Mouse (Mus musculus) kidney, embryonic 15.5 days (tissue): ENCODE measurements around the gene Gli2. TPM values are rescaled to one million over a fixed set of nuclear protein-coding genes. Genes with fewer than 3 reads are reported as not detected.

Experiments used
- ATAC-seq: fragments of 200-750 bp; cut with Nextera tagmentation; replicated peaks from 2 replicates; pipeline ENCODE4 v1.8.0; 2017; ENCODE audit warnings: moderate TSS enrichment; ENCODE audit not compliant: low FRiP score
- H3K27ac ChIP-seq: fragments of 300-500 bp; sonication (generic); 2 replicates; pipeline ENCODE4 v1.5.1; 2015; ENCODE audit warnings: mild to moderate bottlenecking, inconsistent platforms
- H3K27me3 ChIP-seq: fragments of 300-500 bp; sonication (generic); 2 replicates; pipeline ENCODE4 v1.6.1; 2015; ENCODE audit warnings: inconsistent platforms
- H3K36me3 ChIP-seq: fragments of 300-500 bp; sonication (generic); 2 replicates; pipeline ENCODE4 v1.6.1; 2015; ENCODE audit warnings: inconsistent platforms
- H3K4me1 ChIP-seq: fragments of 300-500 bp; sonication (generic); 2 replicates; pipeline ENCODE4 v1.6.1; 2015; ENCODE audit warnings: inconsistent platforms
- H3K4me2 ChIP-seq: fragments of 300-500 bp; sonication (generic); 2 replicates; pipeline ENCODE4 v1.6.1; 2015; ENCODE audit warnings: moderate library complexity, mild to moderate bottlenecking, inconsistent platforms
- H3K4me3 ChIP-seq: fragments of 300-500 bp; sonication (generic); replicated peaks from 2 replicates; pipeline ENCODE4 v1.5.1; 2015; ENCODE audit warnings: mild to moderate bottlenecking, inconsistent platforms
- H3K9ac ChIP-seq: fragments of 300-500 bp; sonication (generic); 2 replicates; pipeline ENCODE4 v1.6.1; 2015; ENCODE audit warnings: mild to moderate bottlenecking, inconsistent platforms
- H3K9me3 ChIP-seq: fragments of 300-500 bp; sonication (generic); replicated peaks from 2 replicates; pipeline ENCODE4 v1.6.1; 2016; ENCODE audit warnings: inconsistent platforms
- WGBS: fragments of 180-500 bp; shearing (Covaris S2); methylation state at CpG from one replicate; pipeline ENCODE4 v1.1.7; 2015; ENCODE audit warnings: mixed read lengths; 5-methylcytosine and 5-hydroxymethylcytosine counted together
- polyA plus RNA-seq: library from polyadenylated mRNA; unstranded; fragments of >200 nt; fragmentation: Nextera tagmentation; extraction: Ambion mirVana; gene quantifications from 2 replicates; pipeline ENCODE4 v1.2.1, GENCODE M21; 2015

Gene Gli2
- polyA plus RNA-seq, 1 experiment from 2014 or later, result 6.5 TPM

- H3K36me3 ChIP-seq, result no peaks in the 10 kb centered on the region
- H3K4me3 ChIP-seq, result no peak overlapping the region
- H3K27ac ChIP-seq, result no peak overlapping the region
- 47% methylated on average over 10 of the region's 10 CpGs for WGBS
- H3K9me3 ChIP-seq, result no peaks in the 10 kb centered on the region
- H3K4me1 ChIP-seq, result peaks cover 65% of the 10 kb centered on the region
- peaks cover 39% of the 10 kb centered on the region for H3K27me3 ChIP-seq
- peak overlapping the region; percentile 90; the same call in 1 of the 2 replicates for H3K4me2 ChIP-seq
- no peak for ATAC-seq
- no peak overlapping the region for H3K9ac ChIP-seq
These were observed 3.4 kb downstream of the Gli2 start for GRCm38 (mm10) chr1:119049812-119050615.

- H3K9me3 ChIP-seq, result no peaks in the 10 kb centered on the region
- ATAC-seq, result no peak
- no peaks in the 10 kb centered on the region for H3K36me3 ChIP-seq
- H3K27ac ChIP-seq, result no peak overlapping the region
- peak overlapping the region; percentile 81 for H3K4me2 ChIP-seq
- peak overlapping the region; percentile 55; the same call in 1 of the 2 replicates for H3K4me3 ChIP-seq
- 23% methylated on average over 11 of the region's 11 CpGs for WGBS
- no peak overlapping the region for H3K9ac ChIP-seq
- H3K4me1 ChIP-seq, result peaks cover 57% of the 10 kb centered on the region
- peaks cover 33% of the 10 kb centered on the region for H3K27me3 ChIP-seq
These were observed 4.4 kb downstream of the Gli2 start for GRCm38 (mm10) chr1:119048988-119049387.

GRCm38 (mm10) chr1:119048547-119048946, 4.9 kb downstream of the Gli2 start:
- H3K4me1 ChIP-seq, result peaks cover 54% of the 10 kb centered on the region
- peaks cover 33% of the 10 kb centered on the region for H3K27me3 ChIP-seq
- peak overlapping the region; percentile 55 for H3K4me3 ChIP-seq
- 11% methylated on average over 6 of the region's 6 CpGs for WGBS
- 0 out of 2 replicates have a peak overlapping the region, but pooled peaks have one; percentile 13 for H3K27ac ChIP-seq
- H3K4me2 ChIP-seq, result peak overlapping the region; percentile 81
- no peak for ATAC-seq
- no peak overlapping the region for H3K9ac ChIP-seq
- no peaks in the 10 kb centered on the region for H3K36me3 ChIP-seq
- no peaks in the 10 kb centered on the region for H3K9me3 ChIP-seq

GRCm38 (mm10) chr1:119047462-119048371, 5.7 kb downstream of the Gli2 start:
- Histone ChIP-seq H3K9me3 (no peaks in the 10 kb centered on the region), H3K9ac (peak overlapping the region; percentile 69), H3K4me3 (peak overlapping the region; percentile 55), H3K36me3 (no peaks in the 10 kb centered on the region), H3K4me2 (peak overlapping the region; percentile 81), H3K4me1 (peaks cover 47% of the 10 kb centered on the region), H3K27me3 (peaks cover 33% of the 10 kb centered on the region), H3K27ac (peak overlapping the region; percentile 91)
- 5% methylated on average over 51 of the region's 61 CpGs for WGBS
- peak; percentile 68 for ATAC-seq

GRCm38 (mm10) chr1:119038436-119038835, 15.0 kb downstream of the Gli2 start:
- peaks cover 28% of the 10 kb centered on the region for H3K4me1 ChIP-seq
- H3K27ac ChIP-seq, result no peak overlapping the region
- no peak overlapping the region for H3K9ac ChIP-seq
- no peaks in the 10 kb centered on the region for H3K27me3 ChIP-seq
- no peak for ATAC-seq
- H3K4me3 ChIP-seq, result no peak overlapping the region
- H3K36me3 ChIP-seq, result no peaks in the 10 kb centered on the region
- 79% methylated on average over 1 of the region's 1 CpGs for whole genome bisulfite sequencing
- H3K9me3 ChIP-seq, result no peaks in the 10 kb centered on the region
- H3K4me2 ChIP-seq, result no peak overlapping the region

- no peak overlapping the region for H3K27ac ChIP-seq
- H3K4me3 ChIP-seq, result no peak overlapping the region
- no peak overlapping the region for H3K4me2 ChIP-seq
- H3K9me3 ChIP-seq, result no peaks in the 10 kb centered on the region
- no peaks in the 10 kb centered on the region for H3K27me3 ChIP-seq
- no peak for ATAC-seq
- peaks cover 43% of the 10 kb centered on the region for H3K4me1 ChIP-seq
- 75% methylated on average over 8 of the region's 8 CpGs for WGBS
- no peaks in the 10 kb centered on the region for H3K36me3 ChIP-seq
- H3K9ac ChIP-seq, result no peak overlapping the region
These were observed 17.5 kb downstream of the Gli2 start for GRCm38 (mm10) chr1:119035931-119036330.

- no peak overlapping the region for H3K4me2 ChIP-seq
These were observed 18.1 kb downstream of the Gli2 start for GRCm38 (mm10) chr1:119035301-119035700.

GRCm38 (mm10) chr1:119034163-119034705, 19.2 kb downstream of the Gli2 start:
- no peak for ATAC-seq
- Histone ChIP-seq H3K36me3 (no peaks in the 10 kb centered on the region), H3K4me1 (peaks cover 43% of the 10 kb centered on the region), H3K27ac (peak overlapping the region; percentile 94), H3K4me2 (peak overlapping the region; percentile 25; the same call in 1 of the 2 replicates), H3K27me3 (no peaks in the 10 kb centered on the region), H3K9me3 (no peaks in the 10 kb centered on the region), H3K9ac (peak overlapping the region; percentile 35; the same call in 1 of the 2 replicates), H3K4me3 (no peak overlapping the region)
- WGBS, result 33% methylated on average over 13 of the region's 13 CpGs

More at GRCm38 (mm10) chr1:119035301-119035700, 18.1 kb downstream of the Gli2 start:
- Histone ChIP-seq H3K4me3 (no peak overlapping the region), H3K27me3 (no peaks in the 10 kb centered on the region), H3K27ac (no peak overlapping the region; the same call in 1 of the 2 replicates), H3K9me3 (no peaks in the 10 kb centered on the region), H3K36me3 (no peaks in the 10 kb centered on the region), H3K4me1 (peaks cover 43% of the 10 kb centered on the region), H3K9ac (no peak overlapping the region)
- ATAC-seq, result no peak
- 41% methylated on average over 9 of the region's 9 CpGs for WGBS

- peak; percentile 90 for ATAC-seq
- H3K9ac ChIP-seq, result peak overlapping the region; percentile 35; the same call in 1 of the 2 replicates
- H3K4me1 ChIP-seq, result peaks cover 43% of the 10 kb centered on the region
- no peak overlapping the region for H3K4me3 ChIP-seq
- H3K36me3 ChIP-seq, result no peaks in the 10 kb centered on the region
- 24% methylated on average over 3 of the region's 3 CpGs for WGBS
- peak overlapping the region; percentile 94 for H3K27ac ChIP-seq
- no peaks in the 10 kb centered on the region for H3K27me3 ChIP-seq
- peak overlapping the region; percentile 25; the same call in 1 of the 2 replicates for H3K4me2 ChIP-seq
- H3K9me3 ChIP-seq, result no peaks in the 10 kb centered on the region
These were observed 19.8 kb downstream of the Gli2 start for GRCm38 (mm10) chr1:119033450-119034162.

GRCm38 (mm10) chr1:119031185-119031584, 22.2 kb downstream of the Gli2 start:
- peaks cover 49% of the 10 kb centered on the region for H3K4me1 ChIP-seq
- H3K9ac ChIP-seq, result no peak overlapping the region
- no peaks in the 10 kb centered on the region for H3K27me3 ChIP-seq
- no peak overlapping the region for H3K4me2 ChIP-seq
- WGBS, result 79% methylated on average over 6 of the region's 6 CpGs
- ATAC-seq, result no peak
- H3K36me3 ChIP-seq, result no peaks in the 10 kb centered on the region
- no peaks in the 10 kb centered on the region for H3K9me3 ChIP-seq
- H3K27ac ChIP-seq, result no peak overlapping the region
- H3K4me3 ChIP-seq, result no peak overlapping the region
